18 mouse cellular contexts compared by ENCODE assay signal in the genomic region with DNA sequence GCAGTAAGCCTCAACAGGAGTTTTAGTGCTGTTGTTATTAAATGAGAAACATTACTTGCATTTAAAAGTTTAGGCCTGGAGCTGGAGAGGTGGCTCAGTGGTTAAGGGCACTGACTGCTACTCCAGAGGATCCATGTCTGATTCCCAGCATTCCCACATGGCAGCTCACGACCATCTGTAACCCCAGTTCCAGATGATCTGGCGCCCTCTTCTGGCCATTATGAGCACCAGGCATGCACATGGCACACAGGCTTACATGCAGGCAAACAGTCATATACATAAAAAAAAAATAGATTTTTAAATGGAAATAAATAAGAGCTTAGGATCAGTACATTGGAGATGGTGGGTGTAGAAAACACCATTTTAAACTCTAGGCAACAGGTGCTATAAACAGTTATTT. TPM values are rescaled to one million over a fixed set of nuclear protein-coding genes. Genes with fewer than 3 reads are reported as not detected.
DNase-seq lines count a peak whose midpoint lies in the region; ATAC-seq and TF ChIP-seq lines count a peak whose summit lies in the region.
"Had no signal": no experiment of that assay in that cellular context is flagged by ENCODE, and none has a peak within 500 bp of the region (broad histone marks: within the 10 kb centered on the region; RNA-seq: fewer than 3 reads in every experiment).

No protein-coding gene starts in this region.

- no peaks in the 10 kb centered on the region for H3K4me1 ChIP-seq in kidney, postnatal 0 days (replicated peaks; ENCODE audit: insufficient read depth, low read length)
- no peaks in the 10 kb centered on the region for H3K4me1 ChIP-seq in midbrain, embryonic 11.5 days (ENCODE audit: control insufficient read depth, insufficient read depth, low read length)
- H3K4me1 ChIP-seq in midbrain, embryonic 15.5 days: no peaks in the 10 kb centered on the region
- H3K4me1 ChIP-seq: forebrain, embryonic 15.5 days had no signal

- WGBS in kidney, postnatal 0 days: 91% methylated on average over 2 of the region's 2 CpGs
- 77% methylated on average over 2 of the region's 2 CpGs for WGBS in midbrain, embryonic 11.5 days
- WGBS in midbrain, embryonic 15.5 days: 93% methylated on average over 2 of the region's 2 CpGs

- H3K4me2 ChIP-seq in kidney, postnatal 0 days (ENCODE audit: low read length): no peak overlapping the region
- no peak overlapping the region for H3K4me2 ChIP-seq in midbrain, embryonic 11.5 days
- H3K4me2 ChIP-seq in midbrain, embryonic 15.5 days: no peak overlapping the region
- H3K4me2 ChIP-seq: forebrain, embryonic 15.5 days; midbrain, embryonic 12.5 days had no signal

- no peak overlapping the region for H3K4me3 ChIP-seq in kidney, postnatal 0 days (replicated peaks; ENCODE audit: low read depth, low read length)
- no peak overlapping the region for H3K4me3 ChIP-seq in midbrain, embryonic 11.5 days (ENCODE audit: low read depth, low read length)
- H3K4me3 ChIP-seq in midbrain, embryonic 15.5 days: no peak overlapping the region
- H3K4me3 ChIP-seq: forebrain, embryonic 15.5 days; heart, embryonic 10.5 days; midbrain, embryonic 12.5 days had no signal

- no peaks in the 10 kb centered on the region for H3K9me3 ChIP-seq in kidney, postnatal 0 days (replicated peaks; ENCODE audit: low read length)
- no peaks in the 10 kb centered on the region for H3K9me3 ChIP-seq in midbrain, embryonic 11.5 days (ENCODE audit: control insufficient read depth, low read length)
- H3K9me3 ChIP-seq in midbrain, embryonic 15.5 days: no peaks in the 10 kb centered on the region
- H3K9me3 ChIP-seq: heart, embryonic 10.5 days had no signal

- H3K9ac ChIP-seq in kidney, postnatal 0 days (ENCODE audit: low read depth, low read length): no peak overlapping the region
- H3K9ac ChIP-seq in midbrain, embryonic 11.5 days (ENCODE audit: low read length): no peak overlapping the region
- H3K9ac ChIP-seq in midbrain, embryonic 15.5 days: no peak overlapping the region
- H3K9ac ChIP-seq: forebrain, embryonic 15.5 days; midbrain, embryonic 12.5 days had no signal

- peak; percentile 33 for TF ChIP-seq CTCF in kidney, postnatal 0 days (IDR thresholded peaks at IDR 0.05; ENCODE audit: low read depth)

- peaks cover 6% of the 10 kb centered on the region; the same call in 1 of the 2 replicates for H3K36me3 ChIP-seq in kidney, postnatal 0 days (ENCODE audit: insufficient read depth, low read length)
- peaks cover 12% of the 10 kb centered on the region for H3K36me3 ChIP-seq in midbrain, embryonic 11.5 days (ENCODE audit: control insufficient read depth, insufficient read depth, low read length)
- 0 out of 2 replicates have a peak, but pooled peaks cover 13% of the 10 kb centered on the region for H3K36me3 ChIP-seq in midbrain, embryonic 15.5 days (replicated peaks)

- DNase-seq in CD4-positive, CD25-positive, alpha-beta regulatory T cell, adult 2 months (ENCODE audit: low read depth, low spot score): peak; percentile 17
- no peak for DNase-seq in kidney, postnatal 0 days (ENCODE audit: low spot score)
- no peak for DNase-seq in kidney, postnatal 36 days
- DNase-seq in midbrain, embryonic 11.5 days (ENCODE audit: low spot score, missing footprints): peak; percentile 44
- no peak for DNase-seq in frontal cortex, adult 2 months (ENCODE audit: extremely low spot score in 1 of 2, low spot score in 1 of 2)
- no peak for DNase-seq in spleen, adult 18-20 months
- DNase-seq: adrenal gland, postnatal 25 days; cerebellum, adult 9-11 months; embryo, embryonic 11 days; gastrocnemius, postnatal 14 days; heart, postnatal 36 days; lung, postnatal 4 days; right cerebral cortex, postnatal 4 days had no signal

- ATAC-seq in CD4-positive, CD25-positive, alpha-beta regulatory T cell, adult 4 months: no peak
- ATAC-seq in kidney, postnatal 0 days (replicated peaks; ENCODE audit: low FRiP score, low read depth): no peak
- ATAC-seq in midbrain, embryonic 11.5 days (ENCODE audit: low FRiP score): no peak
- ATAC-seq in midbrain, embryonic 15.5 days (replicated peaks): no peak
- ATAC-seq: forebrain, embryonic 15.5 days had no signal

- H3K27ac ChIP-seq in kidney, postnatal 0 days: no peak overlapping the region
- no peak overlapping the region for H3K27ac ChIP-seq in midbrain, embryonic 11.5 days (ENCODE audit: low read depth, low read length)
- H3K27ac ChIP-seq in midbrain, embryonic 15.5 days: no peak overlapping the region
- H3K27ac ChIP-seq: forebrain, embryonic 15.5 days; heart, embryonic 10.5 days; midbrain, embryonic 12.5 days had no signal

- no peaks in the 10 kb centered on the region for H3K27me3 ChIP-seq in kidney, postnatal 0 days (ENCODE audit: insufficient read depth, low read length)
- no peaks in the 10 kb centered on the region for H3K27me3 ChIP-seq in midbrain, embryonic 11.5 days (ENCODE audit: control insufficient read depth, insufficient read depth, low read length)
- H3K27me3 ChIP-seq in midbrain, embryonic 15.5 days (replicated peaks): no peaks in the 10 kb centered on the region
- H3K27me3 ChIP-seq: forebrain, embryonic 15.5 days; midbrain, embryonic 12.5 days had no signal

RNA-seq across cellular contexts. Expression of gene Ctnnal1, which starts 21.0 kb away (rescaled TPM):
- polyA plus RNA-seq in CD4-positive, CD25-positive, alpha-beta regulatory T cell, adult 4 months (2017; shearing (Covaris generic)): 1 to 10 TPM; 1.2 to 1.3 TPM
- 36.1 and 38.1 TPM in 2 replicates for polyA plus RNA-seq in kidney, postnatal 0 days (2015; fragmentation: Nextera tagmentation; extraction: Ambion mirVana)
- polyA plus RNA-seq in midbrain, embryonic 11.5 days (2014; fragmentation: Nextera tagmentation; extraction: Ambion mirVana): 26.1 and 28.8 TPM in 2 replicates
- 12.5 and 14.0 TPM in 2 replicates for polyA plus RNA-seq in midbrain, embryonic 15.5 days (2015; fragmentation: Nextera tagmentation; extraction: Ambion mirVana)
- 21.6 and 23.9 TPM in 2 replicates for polyA plus RNA-seq in frontal cortex, adult 2 months (2012; rRNA removed)

RNA-seq across cellular contexts. Expression of gene Fam206a, which starts 41.8 kb away (rescaled TPM):
- polyA plus RNA-seq in CD4-positive, CD25-positive, alpha-beta regulatory T cell, adult 4 months (2017; shearing (Covaris generic)): 10 to 100 TPM; 14.6 to 17.4 TPM
- polyA plus RNA-seq in kidney, postnatal 0 days (2015; fragmentation: Nextera tagmentation; extraction: Ambion mirVana): 11.5 and 12.4 TPM in 2 replicates
- 23.9 and 26.6 TPM in 2 replicates for polyA plus RNA-seq in midbrain, embryonic 11.5 days (2014; fragmentation: Nextera tagmentation; extraction: Ambion mirVana)
- polyA plus RNA-seq in midbrain, embryonic 15.5 days (2015; fragmentation: Nextera tagmentation; extraction: Ambion mirVana): 15.5 and 18.0 TPM in 2 replicates
- 12.3 and 12.5 TPM in 2 replicates for polyA plus RNA-seq in frontal cortex, adult 2 months (2012; rRNA removed)

RNA-seq across cellular contexts. Expression of gene Elp1, which starts 41.8 kb away (rescaled TPM):
- 10 to 100 TPM; 24.0 to 34.4 TPM for polyA plus RNA-seq in CD4-positive, CD25-positive, alpha-beta regulatory T cell, adult 4 months (2017; shearing (Covaris generic))
- 24.9 and 25.8 TPM in 2 replicates for polyA plus RNA-seq in kidney, postnatal 0 days (2015; fragmentation: Nextera tagmentation; extraction: Ambion mirVana)
- polyA plus RNA-seq in midbrain, embryonic 11.5 days (2014; fragmentation: Nextera tagmentation; extraction: Ambion mirVana): 102 and 109 TPM in 2 replicates
- 66.6 and 71.0 TPM in 2 replicates for polyA plus RNA-seq in midbrain, embryonic 15.5 days (2015; fragmentation: Nextera tagmentation; extraction: Ambion mirVana)
- 65.2 and 67.4 TPM in 2 replicates for polyA plus RNA-seq in frontal cortex, adult 2 months (2012; rRNA removed)

Comparison
In these comparisons a context has a peak if more than half of its experiments do, and no peak if none do; other contexts are left out.
1. DNase-seq: peak in CD4-positive, CD25-positive, alpha-beta regulatory T cell, adult 2 months (single experiment) and midbrain, embryonic 11.5 days (single experiment); none in kidney, postnatal 0 days (single experiment), kidney, postnatal 36 days (0 of 2), frontal cortex, adult 2 months (0 of 2) and spleen, adult 18-20 months (0 of 2).